Mouse (Mus musculus): Measurements from ENCODE around the gene Immp2l.
"Not testable (repeated sequence)": the region's sequence is repeated elsewhere in the genome, so short reads cannot be mapped to it uniquely, and the experiment has no call there.

Immp2l gene

GRCm38 (mm10) chr12:41023511-41024421 is at the start of gene Immp2l:
Immp2l (plus strand) TSS chr12:41024090.
- DNase-seq = peak; percentile 88 to 91

GRCm38 (mm10) chr12:40978719-40979500 is 45.0 kb upstream of the Immp2l start:
- DNase-seq = no peak

GRCm38 (mm10) chr12:40979716-40980115 is 44.2 kb upstream of the Immp2l start:
- peak in 1 of 2 experiments; percentile 4 for DNase-seq

- DNase-seq = no peak
Observed at GRCm38 (mm10) chr12:40980160-40980559, 43.7 kb upstream of the Immp2l start.

GRCm38 (mm10) chr12:40983021-40983420 is 40.9 kb upstream of the Immp2l start:
- no peak for DNase-seq

GRCm38 (mm10) chr12:40984735-40985134 is 39.2 kb upstream of the Immp2l start:
- DNase-seq = no peak

- DNase-seq = no peak
Observed at GRCm38 (mm10) chr12:40985791-40986190, 38.1 kb upstream of the Immp2l start.

GRCm38 (mm10) chr12:40988311-40989065 is 35.4 kb upstream of the Immp2l start:
- DNase-seq = no peak

GRCm38 (mm10) chr12:40991647-40992046 is 32.2 kb upstream of the Immp2l start:
- no peak for DNase-seq

GRCm38 (mm10) chr12:40992237-40992636 is 31.7 kb upstream of the Immp2l start:
- DNase-seq = not testable (repeated sequence)

GRCm38 (mm10) chr12:40994846-40995245 is 29.0 kb upstream of the Immp2l start:
- DNase-seq = no peak

- DNase-seq = no peak
Observed at GRCm38 (mm10) chr12:40995618-40996370, 28.1 kb upstream of the Immp2l start.

- DNase-seq = no peak
Observed at GRCm38 (mm10) chr12:41022516-41022915, 1.4 kb upstream of the Immp2l start.

GRCm38 (mm10) chr12:41024512-41024911 is 622 bp downstream of the Immp2l start:
- no peak for DNase-seq

GRCm38 (mm10) chr12:41027485-41027884 is 3.6 kb downstream of the Immp2l start:
- DNase-seq = no peak

- DNase-seq = no peak
Observed at GRCm38 (mm10) chr12:41031119-41031518, 7.2 kb downstream of the Immp2l start.

GRCm38 (mm10) chr12:41033196-41033595 is 9.3 kb downstream of the Immp2l start:
- DNase-seq = peak; percentile 61 to 62

- no peak for DNase-seq
Observed at GRCm38 (mm10) chr12:41039834-41040233, 15.9 kb downstream of the Immp2l start.

- no peak for DNase-seq
Observed at GRCm38 (mm10) chr12:41041737-41042136, 17.8 kb downstream of the Immp2l start.

GRCm38 (mm10) chr12:41044493-41045132 is 20.7 kb downstream of the Immp2l start:
- no peak for DNase-seq

- DNase-seq = no peak
Observed at GRCm38 (mm10) chr12:41047085-41047766, 23.3 kb downstream of the Immp2l start.
